Mouse (Mus musculus) kidney, postnatal 10 days (tissue): Measurements from ENCODE around the gene Ric1.
"Not testable (repeated sequence)": the region's sequence is repeated elsewhere in the genome, so short reads cannot be mapped to it uniquely, and the experiment has no call there.

Experiments used
- DNase-seq: peaks from one replicate; pipeline ENCODE4 v3.0.0; 2021; ENCODE audit warnings: mixed read lengths

Gene Ric1

DNA sequence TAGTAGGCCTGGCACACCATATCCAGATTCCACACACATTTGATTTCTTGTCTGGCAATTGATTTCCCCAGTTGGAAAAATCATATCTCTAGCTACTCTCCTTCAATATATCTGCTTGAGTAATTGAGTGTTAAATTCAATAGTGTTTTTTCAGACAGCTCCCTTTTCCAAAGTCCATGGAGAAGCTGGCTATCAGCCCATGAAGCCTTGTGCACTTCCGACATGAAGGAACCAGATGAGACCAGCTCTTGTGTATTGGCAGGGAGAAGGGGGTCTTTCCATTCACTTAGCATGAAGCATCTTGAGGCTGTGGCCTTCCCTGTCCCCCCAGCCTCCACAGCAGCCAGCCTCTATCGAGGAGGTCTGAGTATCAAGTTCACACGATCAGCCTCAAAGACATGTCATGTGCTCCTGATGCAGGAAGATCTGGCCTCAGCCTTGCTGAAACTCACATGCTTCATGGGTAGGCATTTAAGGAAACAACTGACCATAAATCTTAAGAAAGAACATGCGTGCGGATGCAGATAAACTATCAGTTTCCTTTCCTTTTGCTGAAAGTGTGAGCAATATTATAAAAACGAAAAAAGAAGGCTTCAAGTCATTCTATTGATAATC is 23.1 kb upstream of the Ric1 start:
- no peak for DNase-seq

DNA sequence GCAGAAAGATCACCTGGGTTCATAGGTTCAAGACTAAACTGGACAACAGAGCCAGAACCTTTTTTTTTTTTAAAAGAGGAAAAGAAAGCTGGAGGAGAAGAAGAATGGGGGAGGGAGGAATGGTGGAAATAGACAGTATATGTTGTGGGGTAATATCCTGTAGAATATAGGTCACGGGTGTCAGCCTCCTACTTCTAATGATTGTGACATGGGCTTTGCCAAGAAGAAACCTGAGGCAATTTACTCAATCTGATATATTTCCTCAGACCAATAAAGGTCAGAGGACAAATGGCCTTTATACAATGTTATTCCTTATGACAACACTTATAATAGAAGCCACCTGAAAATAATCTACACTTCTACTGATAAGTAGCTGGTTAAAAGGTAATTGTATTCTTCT is 21.7 kb upstream of the Ric1 start:
- no peak for DNase-seq

DNA sequence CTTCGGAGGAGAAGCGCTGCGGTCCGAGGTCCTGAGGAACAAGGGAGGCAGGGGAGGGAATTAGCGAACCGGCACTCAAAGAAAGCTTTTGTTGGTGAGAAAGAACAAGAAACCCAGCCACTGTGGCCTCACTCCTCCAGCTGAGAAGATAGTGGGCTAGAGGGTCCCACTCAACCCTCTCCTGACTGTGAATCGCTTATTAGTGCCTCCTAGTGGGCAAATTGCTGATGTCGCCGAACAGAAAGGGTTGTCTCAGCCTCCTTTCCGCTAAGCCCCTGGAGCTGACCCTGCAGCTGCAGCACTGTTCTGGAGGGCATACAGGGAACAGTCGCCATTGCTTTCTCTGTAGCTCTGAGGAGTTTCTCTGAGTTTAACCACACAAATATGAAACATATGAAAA is 21.0 kb upstream of the Ric1 start:
- DNase-seq = peak; percentile 51

DNA sequence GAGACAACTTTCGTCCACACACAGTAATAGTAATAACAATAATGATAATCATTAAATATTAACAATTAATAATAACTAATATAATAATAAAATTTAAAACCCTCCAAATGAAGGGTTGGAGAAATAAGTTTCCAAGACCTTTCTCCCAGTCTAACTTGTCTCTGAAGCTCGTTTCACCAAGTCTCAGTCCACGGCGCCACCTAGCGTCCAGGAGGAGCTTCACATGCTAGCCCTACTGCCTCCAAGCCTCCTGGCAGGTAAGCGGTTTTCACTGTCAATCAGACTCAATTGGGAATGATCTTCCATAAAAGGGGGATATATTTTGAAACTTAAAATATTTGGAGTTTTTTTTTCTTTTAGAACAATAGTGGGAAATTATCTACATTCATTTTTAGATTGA is 20.6 kb upstream of the Ric1 start:
- DNase-seq = peak; percentile 91

DNA sequence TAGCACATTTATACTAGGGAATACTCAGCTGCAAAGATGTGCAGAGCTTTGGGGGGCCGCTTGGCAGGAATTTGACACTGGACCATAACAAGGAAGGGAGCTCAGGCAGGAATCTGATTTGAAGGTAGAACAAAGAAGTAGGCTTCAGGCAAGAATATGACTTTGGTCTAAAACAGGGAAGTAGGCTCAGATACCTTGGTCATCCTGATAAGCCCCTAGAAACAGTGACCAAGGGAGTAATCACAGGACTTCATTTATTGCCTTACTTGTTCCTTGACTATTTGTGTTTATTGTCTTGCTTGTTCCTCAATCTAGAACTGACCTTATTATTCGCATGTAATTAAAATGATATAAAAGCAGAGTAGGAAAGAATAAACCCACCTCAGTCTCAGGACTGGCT is 18.0 kb upstream of the Ric1 start:
- no peak for DNase-seq

DNA sequence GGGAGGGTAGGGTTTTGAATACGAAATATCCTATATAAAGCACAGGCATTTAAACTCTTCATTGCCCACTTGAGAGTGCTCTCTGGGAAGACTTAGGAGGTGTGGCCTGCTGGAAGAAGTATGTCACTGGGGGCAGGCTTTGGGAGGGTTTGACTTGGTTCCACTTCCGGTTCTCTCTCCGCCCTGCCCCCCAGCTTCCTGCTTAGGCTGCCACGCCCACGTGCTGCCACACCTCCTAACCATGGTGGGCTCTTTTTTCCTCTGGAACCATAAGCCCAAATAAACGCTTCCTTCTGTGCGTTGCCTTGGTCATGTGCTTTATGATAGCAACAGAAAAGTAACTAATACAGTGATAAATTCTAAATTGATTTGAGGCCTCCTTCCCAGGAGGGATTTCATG is 16.5 kb upstream of the Ric1 start:
- no peak for DNase-seq

DNA sequence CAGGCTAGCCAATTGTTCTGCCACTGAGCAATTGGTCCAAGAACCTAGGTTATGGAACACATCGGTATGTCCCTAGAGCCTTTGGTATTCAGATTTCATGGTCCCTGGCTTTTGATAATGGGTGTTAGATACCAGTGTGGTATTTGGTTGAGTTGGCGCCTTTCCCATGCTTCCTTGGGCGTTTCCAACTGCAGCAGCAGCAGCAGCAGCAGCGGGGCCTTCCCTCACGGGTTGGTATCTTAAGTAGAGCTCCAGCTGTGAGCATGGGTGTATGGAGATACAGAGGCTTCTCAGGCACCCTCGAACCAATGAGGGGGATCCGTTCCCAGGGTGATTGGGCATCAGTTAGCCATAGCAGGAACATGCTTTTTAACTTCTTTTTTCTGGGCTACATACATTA is 13.9 kb upstream of the Ric1 start:
- DNase-seq = no peak

DNA sequence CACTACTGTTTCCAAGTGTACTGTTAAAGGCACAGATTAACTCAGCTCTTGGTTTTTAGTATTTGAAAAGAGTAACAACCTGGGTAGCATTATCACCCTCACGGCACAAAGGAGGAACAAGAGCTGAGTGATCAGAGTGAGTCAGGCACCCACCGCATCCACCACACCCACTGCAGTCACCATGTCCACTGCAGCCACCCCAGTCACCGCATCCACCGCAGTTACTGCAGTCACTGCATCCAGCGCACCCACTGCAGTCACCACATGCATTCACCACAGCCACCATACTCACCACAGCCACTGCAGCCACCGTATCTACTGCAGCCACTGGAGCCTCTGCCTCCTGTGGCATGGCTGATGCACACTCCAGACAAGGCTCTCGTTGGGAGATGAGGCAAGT is 12.2 kb upstream of the Ric1 start:
- no peak for DNase-seq

DNA sequence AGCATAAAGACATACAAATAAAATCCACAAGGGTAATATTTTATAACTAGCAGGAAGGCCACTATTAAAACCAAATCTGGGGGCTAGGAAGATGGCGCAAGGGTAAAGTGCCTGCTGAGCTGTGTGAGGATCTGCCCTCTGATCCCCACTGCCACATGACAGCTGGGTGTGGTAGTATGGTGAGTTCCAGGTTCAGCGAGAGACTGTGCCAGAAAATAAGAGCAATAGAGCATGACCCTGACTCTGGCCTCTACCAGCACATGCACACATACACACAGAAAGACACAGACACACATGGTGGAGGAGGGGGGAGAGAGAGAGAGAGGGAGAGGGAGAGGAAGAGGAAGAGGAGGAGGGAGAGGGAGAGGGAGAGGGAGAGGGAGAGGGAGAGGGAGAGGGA is 10.3 kb upstream of the Ric1 start:
- no peak for DNase-seq

DNA sequence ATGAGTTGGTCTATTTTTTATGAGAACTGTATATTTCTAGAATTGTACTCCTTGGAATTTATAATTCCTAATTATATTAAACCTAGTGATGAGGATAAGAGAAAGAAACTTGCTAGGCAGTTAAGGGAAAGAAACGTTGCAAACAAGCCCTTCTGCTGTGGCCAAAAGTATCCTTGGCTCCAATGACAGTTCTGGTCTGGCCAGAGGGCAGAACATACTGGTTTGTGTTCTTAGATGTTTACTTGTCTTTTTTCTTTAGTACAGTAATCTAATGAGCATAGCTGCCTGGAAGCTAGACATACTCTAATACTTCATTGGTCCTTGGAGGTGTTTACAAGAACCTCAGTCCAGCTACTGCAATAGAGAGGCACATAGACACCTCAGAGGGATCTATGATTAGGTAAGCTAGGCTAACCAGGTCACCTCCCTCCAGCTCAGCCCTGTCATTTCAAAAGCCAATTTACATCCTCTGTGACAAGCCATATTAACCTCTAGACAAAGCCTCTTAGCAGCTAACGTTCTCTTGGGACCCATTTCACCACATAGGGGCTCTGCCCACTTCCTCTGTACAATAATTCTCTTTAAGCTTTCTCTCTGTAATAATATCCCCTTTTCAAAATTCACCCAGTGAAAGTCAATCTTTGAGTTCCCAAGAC is 8.8 kb upstream of the Ric1 start:
- DNase-seq = no peak

DNA sequence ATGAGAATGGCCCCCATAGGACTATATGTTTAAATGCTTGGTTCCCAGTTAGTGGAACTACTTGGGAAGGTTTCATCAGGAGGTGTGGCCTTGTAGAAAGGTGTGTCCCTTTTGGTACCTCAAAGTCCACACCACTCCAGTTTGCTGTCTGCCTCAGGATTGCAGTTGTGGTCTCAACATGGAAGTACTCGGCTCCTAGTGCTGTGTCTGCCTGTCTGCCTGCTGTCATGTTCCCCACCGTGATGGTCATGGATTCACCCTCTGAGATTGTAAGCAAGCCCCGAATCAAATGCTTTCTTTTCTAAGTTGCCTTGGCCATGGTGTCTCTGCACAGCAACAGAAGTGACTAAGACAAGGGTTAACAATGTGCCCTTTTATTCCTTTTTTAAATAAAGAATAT is 8.0 kb upstream of the Ric1 start:
- no peak for DNase-seq

DNA sequence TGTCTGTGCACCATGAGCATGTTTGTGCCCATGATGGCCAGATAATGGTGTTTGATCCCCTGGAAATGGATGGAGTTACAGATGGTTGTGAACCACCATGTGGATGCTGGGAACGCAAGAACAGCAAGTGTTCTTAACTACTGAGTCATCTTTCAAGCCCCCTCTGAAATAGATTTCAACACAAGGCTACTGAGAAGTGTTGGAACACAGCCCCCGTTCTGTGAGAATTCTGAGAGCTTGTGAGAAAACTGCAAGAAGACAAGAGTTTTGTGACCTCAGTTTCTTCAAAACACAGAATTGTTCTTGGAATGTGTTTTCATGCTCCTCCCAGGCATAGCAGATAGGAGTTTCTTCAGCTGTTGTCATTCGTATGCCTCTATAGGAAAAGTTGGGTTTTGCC is 6.7 kb upstream of the Ric1 start:
- DNase-seq = no peak

DNA sequence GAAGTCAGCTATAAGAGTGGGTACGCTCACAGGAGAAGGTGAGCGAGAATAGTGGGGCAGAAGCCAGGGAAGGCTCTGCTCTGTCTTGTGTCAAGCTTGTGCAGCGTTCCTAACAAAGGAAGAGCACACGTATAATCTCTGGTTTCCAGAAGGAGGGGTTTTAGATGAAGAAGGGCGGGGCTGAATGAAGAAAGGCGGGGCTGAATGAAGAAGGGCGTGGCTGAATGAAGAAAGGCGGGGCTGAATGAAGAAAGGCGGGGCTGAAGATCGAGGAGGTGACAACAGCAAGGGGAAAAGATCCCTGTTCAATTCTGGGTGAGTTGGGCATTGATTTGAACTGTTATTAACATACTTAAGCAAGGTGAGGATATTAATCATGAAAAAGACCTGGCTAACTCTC is 6.1 kb upstream of the Ric1 start:
- DNase-seq = no peak

DNA sequence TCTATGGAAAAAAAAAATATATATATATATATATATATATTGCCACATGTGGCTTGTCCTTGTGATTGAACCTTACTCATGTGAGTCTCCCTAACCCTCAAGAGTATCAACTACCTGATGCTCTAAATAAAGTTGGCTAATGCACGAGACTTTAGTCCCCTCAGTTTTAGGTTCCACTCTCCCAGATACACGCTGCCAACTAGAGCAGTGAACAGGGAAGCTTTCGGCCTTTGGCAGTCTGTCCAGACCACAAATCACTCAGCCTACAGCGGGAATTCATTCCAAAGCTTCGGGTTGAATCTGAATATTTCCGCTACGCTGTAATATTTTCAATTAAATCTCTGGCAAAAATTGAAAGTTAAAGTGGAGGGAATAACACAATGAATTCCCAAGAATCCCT is 3.7 kb upstream of the Ric1 start:
- no peak for DNase-seq

DNA sequence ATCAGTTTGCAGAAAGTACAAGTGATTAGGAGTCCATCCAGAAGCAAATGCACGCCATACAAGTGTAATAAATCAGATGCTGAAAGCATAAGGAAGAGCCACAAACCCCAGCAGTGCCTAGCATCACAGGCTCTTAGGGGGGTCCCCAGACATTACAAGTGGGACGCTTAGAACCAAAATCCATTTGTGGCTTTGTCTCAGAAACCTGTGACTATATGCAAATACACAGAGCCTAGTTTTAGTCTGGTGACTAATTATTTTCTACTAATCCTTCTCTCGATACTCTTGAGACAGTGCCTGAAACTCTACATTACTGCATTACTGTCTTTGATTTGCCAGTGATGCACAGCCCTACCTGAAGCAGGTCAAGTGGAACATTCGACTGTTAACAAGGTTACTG is 3.2 kb upstream of the Ric1 start:
- DNase-seq = no peak

DNA sequence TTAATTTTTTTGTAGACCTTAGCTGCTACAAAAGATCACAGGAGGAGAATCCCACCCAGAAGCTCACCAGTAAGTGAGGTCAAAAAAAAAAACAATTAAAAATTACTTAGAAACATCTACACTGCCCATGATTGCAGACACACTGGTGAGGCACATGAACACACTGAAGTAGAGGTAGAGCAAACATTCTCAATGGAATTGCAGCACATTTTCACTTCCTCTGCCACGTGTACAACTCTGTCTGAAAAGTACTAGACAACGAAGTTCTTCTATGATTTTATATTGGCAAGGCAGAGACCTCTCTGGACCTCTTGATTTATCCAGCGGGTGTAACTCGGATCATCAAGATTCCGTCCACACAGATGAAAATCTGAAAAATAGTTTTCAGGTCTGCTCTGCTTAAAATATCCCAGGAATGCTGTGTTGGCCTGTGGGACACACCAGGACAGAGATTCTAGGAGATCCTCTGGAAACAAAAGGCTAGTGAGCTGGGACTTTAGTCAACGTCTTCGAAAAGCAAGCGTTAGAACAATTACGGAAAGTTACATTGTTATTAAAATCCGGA is 1.0 kb upstream of the Ric1 start:
- no peak for DNase-seq

DNA sequence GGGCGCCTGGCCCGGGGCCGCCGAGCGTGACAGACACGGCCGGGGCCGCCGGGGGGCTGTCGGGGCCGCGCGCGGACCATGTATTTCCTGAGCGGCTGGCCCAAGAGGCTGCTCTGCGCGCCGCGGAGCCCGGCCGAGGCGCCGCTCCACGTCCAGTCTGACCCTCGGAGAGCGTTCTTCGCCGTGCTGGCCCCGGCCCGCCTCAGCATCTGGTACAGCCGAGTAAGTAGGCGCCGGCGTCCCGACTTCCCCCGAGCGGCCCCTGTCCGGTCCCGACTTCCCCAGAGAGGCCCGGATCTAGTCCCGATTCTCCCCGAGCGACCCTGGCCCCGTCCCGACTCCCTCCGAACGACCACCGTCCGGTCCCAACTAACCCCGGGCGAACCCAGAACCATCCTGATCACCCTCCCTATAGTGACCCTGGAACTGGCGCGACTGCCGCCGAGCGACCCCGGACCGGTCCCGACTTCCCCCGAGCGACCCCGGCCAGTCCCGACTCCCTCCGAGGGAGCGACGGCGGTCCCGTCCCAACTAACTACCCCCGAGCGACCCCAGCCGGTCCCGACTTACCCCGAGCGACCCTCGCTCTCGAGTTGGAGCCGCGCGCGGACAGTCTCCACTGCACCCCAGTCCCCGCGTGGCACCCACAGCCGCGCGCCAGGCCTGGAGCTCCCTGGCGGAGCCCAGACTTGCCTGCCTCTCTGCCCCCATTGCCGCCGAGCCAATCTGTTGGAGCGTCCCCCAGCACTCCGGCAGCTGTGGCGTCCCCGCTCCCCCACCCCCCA is 555 bp downstream of the Ric1 start:
- DNase-seq = peak; percentile 68

DNA sequence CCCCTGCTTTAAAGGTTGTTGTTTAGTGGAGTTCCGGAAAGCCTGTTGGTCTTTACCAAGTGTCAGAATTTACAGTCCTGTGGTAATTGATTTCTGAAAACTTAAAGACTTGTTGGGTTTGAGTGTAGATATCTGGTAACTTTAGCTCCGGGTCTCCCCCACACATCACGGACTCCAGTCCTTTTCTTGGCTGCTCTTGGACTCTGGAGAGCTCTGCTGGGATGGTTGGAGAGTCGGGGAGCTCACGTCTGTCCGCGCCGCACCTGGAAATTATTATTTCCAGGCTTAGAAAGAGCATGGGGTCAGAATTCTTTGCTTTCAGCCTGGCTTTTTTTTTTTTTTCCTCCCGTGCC is 1.1 kb downstream of the Ric1 start:
- no peak for DNase-seq

DNA sequence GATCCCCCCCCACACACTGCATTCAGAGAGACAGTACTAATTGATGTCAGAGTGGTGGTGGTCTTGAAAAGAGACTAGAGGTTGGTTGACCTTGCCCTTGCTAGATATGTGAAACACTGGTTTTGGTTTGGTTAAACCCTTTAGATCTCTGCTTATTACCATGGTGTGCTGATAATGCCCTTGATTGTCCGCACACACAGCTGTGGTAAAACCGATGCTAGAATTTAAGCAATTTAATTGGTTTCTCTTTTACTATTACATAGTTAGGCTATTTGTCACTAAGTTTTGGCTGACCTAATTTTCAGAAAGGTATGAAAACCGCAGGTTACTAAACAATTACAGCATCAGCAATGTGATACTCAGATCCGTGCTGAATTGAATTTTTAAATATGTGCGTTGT is 1.6 kb downstream of the Ric1 start:
- no peak for DNase-seq

DNA sequence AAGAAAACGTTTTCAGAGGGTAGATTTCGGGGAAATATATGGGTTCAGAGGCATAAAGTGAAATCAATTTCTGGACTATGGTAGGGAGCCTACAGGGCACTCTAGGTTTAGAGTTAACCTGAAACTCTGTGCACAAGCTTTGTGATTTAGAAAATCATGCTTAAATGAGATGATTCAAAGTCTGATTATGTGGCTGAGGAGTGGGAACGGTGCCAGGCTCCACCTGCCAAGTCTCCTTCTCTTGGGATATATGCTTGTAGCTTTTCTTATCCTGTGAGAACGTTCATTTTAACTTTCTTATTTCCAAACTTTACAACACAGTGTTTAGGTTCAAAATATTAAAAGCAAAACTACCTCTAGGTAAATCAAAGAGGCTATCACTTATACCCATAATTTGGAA is 2.5 kb downstream of the Ric1 start:
- DNase-seq = peak; percentile 75

DNA sequence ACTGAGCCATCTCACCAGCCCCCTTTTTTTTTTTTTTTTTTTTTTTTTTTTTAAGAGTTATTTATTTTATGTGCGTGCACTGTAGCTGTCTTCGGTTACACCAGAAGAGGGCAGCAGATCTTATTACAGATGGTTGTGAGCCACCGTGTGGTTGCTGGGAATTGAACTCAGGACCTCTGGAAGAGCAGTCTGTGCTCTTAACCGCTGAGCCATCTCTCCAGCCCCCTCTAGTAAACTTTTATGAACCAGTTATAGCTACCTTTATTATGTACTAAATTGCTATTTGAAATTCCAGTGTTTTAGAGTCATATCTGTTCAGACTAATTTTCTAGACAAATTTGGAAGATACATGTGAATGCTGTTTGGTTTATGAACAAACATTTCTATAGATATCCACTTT is 3.5 kb downstream of the Ric1 start:
- not testable (repeated sequence) for DNase-seq

DNA sequence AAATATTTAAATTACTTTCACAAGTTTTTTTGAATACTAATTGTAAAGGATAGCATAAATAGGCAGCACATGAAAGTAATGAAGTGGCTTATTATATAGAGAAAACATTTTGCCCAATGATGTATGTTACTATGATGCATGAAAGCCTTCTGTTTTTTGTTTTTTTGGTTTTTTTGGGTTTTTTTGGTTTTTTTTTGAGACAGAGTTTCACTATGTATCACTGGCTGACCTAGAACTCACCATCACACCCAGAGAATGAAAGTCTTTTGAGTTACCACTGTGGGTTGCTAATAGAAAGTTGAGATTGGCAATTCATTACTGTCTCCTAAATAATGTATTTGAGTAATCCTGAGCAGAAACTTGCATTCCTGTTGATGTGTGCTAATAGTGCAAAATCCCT is 4.8 kb downstream of the Ric1 start:
- no peak for DNase-seq

DNA sequence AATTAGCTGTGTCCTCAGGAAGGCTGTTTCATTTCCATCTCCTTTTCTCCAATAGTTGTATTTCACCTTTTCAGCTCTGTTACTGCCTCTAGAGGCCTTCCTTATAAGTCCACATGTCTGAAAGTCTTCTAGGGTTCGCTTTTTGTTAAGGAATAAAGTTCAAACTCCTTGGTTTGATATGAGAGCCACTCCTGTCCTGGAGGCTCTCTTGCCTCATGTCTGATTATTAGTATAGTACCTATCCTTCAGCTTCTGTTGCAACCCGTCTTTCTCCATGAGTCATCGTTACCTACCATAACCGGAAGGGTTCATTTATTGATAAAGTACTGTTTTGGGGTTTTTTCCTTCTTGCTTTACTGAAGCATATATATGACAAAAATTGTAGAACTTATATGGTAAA is 5.2 kb downstream of the Ric1 start:
- no peak for DNase-seq

DNA sequence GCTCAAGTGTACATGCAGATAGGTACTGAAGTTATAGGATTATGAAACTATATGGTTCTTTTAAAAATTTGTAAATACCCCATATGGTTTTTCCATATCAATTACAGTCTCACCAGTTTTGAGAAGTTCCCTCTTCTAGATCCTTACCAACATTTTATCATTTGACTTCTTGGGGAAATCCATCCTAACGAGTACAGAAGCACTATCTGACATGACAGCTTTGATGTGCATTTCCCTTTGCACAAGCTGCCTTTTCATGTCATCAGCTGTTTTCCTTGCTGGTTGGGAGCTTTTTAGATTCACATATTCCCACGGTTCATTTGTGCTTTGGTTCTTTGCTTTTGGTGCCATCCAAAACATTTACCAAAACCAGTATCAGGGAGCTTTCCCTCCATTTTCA is 6.5 kb downstream of the Ric1 start:
- DNase-seq = no peak
